Mouse (Mus musculus): ENCODE data around the gene Zbtb20. TPM values are rescaled to one million over a fixed set of nuclear protein-coding genes. Genes with fewer than 3 reads are reported as not detected.
A peak's percentile ranks its signal among the peaks of the same experiment; 100 is the strongest.

The Zbtb20 gene
- total and polyA plus RNA-seq, 3 experiments = 31.1 to 199 (median 161) TPM

GRCm38 (mm10) chr16:43456446-43457172 is 580.9 kb downstream of the Zbtb20 start:
- Histone ChIP-seq H3K27me3 (ENCODE audit: control insufficient read depth, insufficient read depth, low read length) (no peaks in the 10 kb centered on the region), H3K36me3 (ENCODE audit: control insufficient read depth, insufficient read depth, low read length) (peaks cover 12% of the 10 kb centered on the region), H3K4me1 (ENCODE audit: control insufficient read depth, insufficient read depth, low read length) (peaks cover 6% of the 10 kb centered on the region), H3K9ac (ENCODE audit: low read depth, low read length) (no peak overlapping the region), H3K4me3 (no peak overlapping the region), H3K27ac (peak overlapping the region; percentile 75), H3K79me2 (replicated peaks; ENCODE audit: control insufficient read depth, insufficient read depth, low read length) (0 out of 2 replicates have a peak, but pooled peaks cover 1% of the 10 kb centered on the region)
- no peak for DNase-seq
- TF ChIP-seq CTCF (IDR thresholded peaks at IDR 0.05) (no peak), POLR2A (IDR thresholded peaks at IDR 0.05; ENCODE audit: insufficient read depth, low read depth, low read length) (no peak), EP300 (IDR thresholded peaks at IDR 0.05; ENCODE audit: insufficient read depth, low read depth, low read length) (no peak)
- intact Hi-C loops (cut with DNase I) = no loop called here
- WGBS = 51% methylated on average over 8 of the region's 8 CpGs

GRCm38 (mm10) chr16:43457814-43458213 is 582.1 kb downstream of the Zbtb20 start:
- Histone ChIP-seq H3K27ac (no peak overlapping the region; the same call in 1 of the 2 replicates), H3K36me3 (ENCODE audit: control insufficient read depth, insufficient read depth, low read length) (peaks cover 20% of the 10 kb centered on the region), H3K4me1 (ENCODE audit: control insufficient read depth, insufficient read depth, low read length) (peaks cover 7% of the 10 kb centered on the region), H3K79me2 (replicated peaks; ENCODE audit: control insufficient read depth, insufficient read depth, low read length) (0 out of 2 replicates have a peak, but pooled peaks cover 1% of the 10 kb centered on the region), H3K27me3 (ENCODE audit: control insufficient read depth, insufficient read depth, low read length) (no peaks in the 10 kb centered on the region), H3K4me3 (no peak overlapping the region), H3K9ac (ENCODE audit: low read depth, low read length) (no peak overlapping the region)
- WGBS = 71% methylated on average over 8 of the region's 8 CpGs
- intact Hi-C loops (cut with DNase I) = no loop called here
- no peak for DNase-seq
- TF ChIP-seq EP300 (IDR thresholded peaks at IDR 0.05; ENCODE audit: insufficient read depth, low read depth, low read length) = no peak

- 58% methylated on average over 7 of the region's 7 CpGs for WGBS
- H3K27ac ChIP-seq = peak overlapping the region; percentile 34
- peaks cover 11% of the 10 kb centered on the region for H3K4me1 ChIP-seq (ENCODE audit: control insufficient read depth, insufficient read depth, low read length)
- H3K36me3 ChIP-seq (ENCODE audit: control insufficient read depth, insufficient read depth, low read length) = peaks cover 21% of the 10 kb centered on the region
- H3K27me3 ChIP-seq (ENCODE audit: control insufficient read depth, insufficient read depth, low read length) = no peaks in the 10 kb centered on the region
- H3K9ac ChIP-seq (ENCODE audit: low read depth, low read length) = no peak overlapping the region
- no peak for DNase-seq
- TF ChIP-seq POLR2A (IDR thresholded peaks at IDR 0.05; ENCODE audit: insufficient read depth, low read depth, low read length) (no peak), EP300 (IDR thresholded peaks at IDR 0.05; ENCODE audit: insufficient read depth, low read depth, low read length) (no peak), CTCF (IDR thresholded peaks at IDR 0.05) (no peak)
- no peak overlapping the region for H3K4me3 ChIP-seq
- intact Hi-C loops (cut with DNase I) = no loop called here
- H3K79me2 ChIP-seq (replicated peaks; ENCODE audit: control insufficient read depth, insufficient read depth, low read length) = no peaks in the 10 kb centered on the region
Observed at GRCm38 (mm10) chr16:43458726-43459223, 583.1 kb downstream of the Zbtb20 start.

GRCm38 (mm10) chr16:43461745-43462378 is 586.2 kb downstream of the Zbtb20 start:
- Histone ChIP-seq H3K79me2 (replicated peaks; ENCODE audit: control insufficient read depth, insufficient read depth, low read length) (no peaks in the 10 kb centered on the region), H3K36me3 (ENCODE audit: control insufficient read depth, insufficient read depth, low read length) (peaks cover 35% of the 10 kb centered on the region), H3K4me3 (no peak overlapping the region), H3K9ac (ENCODE audit: low read depth, low read length) (no peak overlapping the region), H3K27me3 (ENCODE audit: control insufficient read depth, insufficient read depth, low read length) (no peaks in the 10 kb centered on the region), H3K4me1 (ENCODE audit: control insufficient read depth, insufficient read depth, low read length) (peaks cover 25% of the 10 kb centered on the region), H3K27ac (no peak overlapping the region)
- TF ChIP-seq CTCF (IDR thresholded peaks at IDR 0.05) (no peak), POLR2A (IDR thresholded peaks at IDR 0.05; ENCODE audit: insufficient read depth, low read depth, low read length) (no peak), EP300 (IDR thresholded peaks at IDR 0.05; ENCODE audit: insufficient read depth, low read depth, low read length) (no peak)
- intact Hi-C loops (cut with DNase I) = loop anchor here (5.0 kb wide), 1 partner anchor 110 kb away; no protein-coding TSS in a partner anchor
- 79% methylated on average over 3 of the region's 3 CpGs for WGBS
- no peak for DNase-seq

- H3K4me3 ChIP-seq = no peak overlapping the region
- WGBS = 55% methylated on average over 11 of the region's 11 CpGs
- no peak overlapping the region for H3K9ac ChIP-seq (ENCODE audit: low read depth, low read length)
- peaks cover 37% of the 10 kb centered on the region for H3K36me3 ChIP-seq (ENCODE audit: control insufficient read depth, insufficient read depth, low read length)
- DNase-seq = no peak
- intact Hi-C loops (cut with DNase I) = loop anchor here (5.0 kb wide), 1 partner anchor 110 kb away; no protein-coding TSS in a partner anchor
- no peaks in the 10 kb centered on the region for H3K27me3 ChIP-seq (ENCODE audit: control insufficient read depth, insufficient read depth, low read length)
- H3K4me1 ChIP-seq (ENCODE audit: control insufficient read depth, insufficient read depth, low read length) = peaks cover 25% of the 10 kb centered on the region
- H3K79me2 ChIP-seq (replicated peaks; ENCODE audit: control insufficient read depth, insufficient read depth, low read length) = no peaks in the 10 kb centered on the region
- H3K27ac ChIP-seq = peak overlapping the region; percentile 59
- no peak for TF ChIP-seq POLR2A (IDR thresholded peaks at IDR 0.05; ENCODE audit: insufficient read depth, low read depth, low read length)
- no peak for TF ChIP-seq EP300 (IDR thresholded peaks at IDR 0.05; ENCODE audit: insufficient read depth, low read depth, low read length)
- TF ChIP-seq CTCF (IDR thresholded peaks at IDR 0.05) = no peak
Observed at GRCm38 (mm10) chr16:43462470-43463455, 587.1 kb downstream of the Zbtb20 start.

Measured in heart, adult 2 months (tissue).